Mouse (Mus musculus): Measurements from ENCODE around the gene Mtmr4.

Gene Mtmr4

DNA sequence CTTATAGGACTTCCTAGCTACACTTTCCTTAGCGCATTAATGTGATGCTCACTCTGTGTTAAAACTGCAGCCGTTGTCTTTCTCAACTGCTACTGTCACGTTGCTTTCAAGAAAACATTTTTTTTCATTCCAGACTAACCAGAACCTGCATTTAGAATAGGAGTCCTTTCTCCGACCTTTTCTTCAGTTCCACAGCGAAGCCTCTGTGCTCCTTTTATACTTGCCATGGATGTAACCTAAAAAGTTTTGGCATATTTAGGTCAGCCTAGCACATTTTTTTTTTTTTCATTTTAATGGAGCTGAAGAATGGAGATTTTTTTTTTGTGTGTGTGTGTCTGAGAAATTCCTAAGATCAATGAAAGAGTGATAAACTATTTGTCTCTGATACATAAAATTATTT is 23.6 kb downstream of the Mtmr4 start:
- no peak for DNase-seq (ENCODE audit: low spot score)

GRCm38 (mm10) chr11:87615952-87616351 is 24.0 kb downstream of the Mtmr4 start:
- DNase-seq (ENCODE audit: low spot score), result no peak

DNA sequence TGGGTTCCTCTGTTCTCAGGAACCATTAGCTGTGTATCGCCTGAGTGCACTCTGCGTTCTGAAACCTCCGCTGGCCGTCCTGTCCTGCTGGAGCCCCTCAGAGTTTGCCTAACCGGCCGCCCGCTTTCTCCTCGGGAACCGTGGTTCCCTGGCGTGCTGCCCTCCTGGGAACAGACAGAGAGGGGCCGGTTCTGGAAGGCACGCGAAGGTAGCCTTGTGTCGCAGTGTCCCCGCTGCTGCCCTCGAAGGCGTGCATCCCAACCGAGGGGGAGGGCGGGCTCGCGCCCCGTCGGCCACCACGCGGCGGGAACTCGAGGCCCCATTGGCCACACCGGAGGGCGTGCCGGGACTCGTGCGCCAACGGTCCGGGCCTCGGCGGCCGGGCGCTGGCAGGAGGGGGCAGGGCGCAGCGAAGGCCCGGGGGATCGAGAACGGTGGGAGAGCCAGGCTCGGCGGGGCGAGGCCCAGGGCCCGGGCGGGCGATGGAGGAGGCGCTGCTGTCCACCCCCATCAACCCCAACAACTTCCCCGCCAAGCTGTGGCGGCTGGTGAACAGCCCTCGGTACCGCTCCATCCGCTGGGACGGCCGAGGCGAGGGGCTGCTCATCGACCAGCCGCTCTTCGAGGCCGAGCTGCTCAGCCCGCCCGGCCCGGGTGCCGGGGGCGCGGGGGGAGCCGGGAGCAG is 25.0 kb downstream of the Mtmr4 start, which contains the start of gene Hsf5:
Gene Hsf5 (plus strand): TSS at position 375 of the 685 bp plus-strand sequence.
- DNase-seq (ENCODE audit: low spot score), result no peak

- no peak for DNase-seq (ENCODE audit: low spot score)
Observed at GRCm38 (mm10) chr11:87617606-87618005, 25.6 kb downstream of the Mtmr4 start.

DNA sequence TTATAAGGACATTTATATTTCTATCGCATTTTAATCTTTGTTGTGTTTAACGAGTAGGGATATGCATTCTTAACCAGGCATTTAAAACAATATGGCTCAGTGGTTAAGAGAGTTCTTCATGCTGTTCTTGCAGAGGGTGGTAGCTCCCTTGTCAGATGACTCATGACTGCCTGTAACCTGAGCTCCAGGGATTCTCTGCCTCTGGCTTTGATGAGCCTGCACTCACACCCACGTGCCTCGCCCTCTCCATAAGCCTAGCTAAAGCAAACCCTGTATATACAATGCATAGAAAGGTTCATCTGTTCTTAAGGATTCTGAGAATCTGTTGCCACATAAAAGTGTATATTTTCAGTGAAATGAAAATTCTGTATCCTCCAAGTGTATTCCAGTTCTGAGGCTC is 31.2 kb downstream of the Mtmr4 start:
- no peak for DNase-seq (ENCODE audit: low spot score)

DNA sequence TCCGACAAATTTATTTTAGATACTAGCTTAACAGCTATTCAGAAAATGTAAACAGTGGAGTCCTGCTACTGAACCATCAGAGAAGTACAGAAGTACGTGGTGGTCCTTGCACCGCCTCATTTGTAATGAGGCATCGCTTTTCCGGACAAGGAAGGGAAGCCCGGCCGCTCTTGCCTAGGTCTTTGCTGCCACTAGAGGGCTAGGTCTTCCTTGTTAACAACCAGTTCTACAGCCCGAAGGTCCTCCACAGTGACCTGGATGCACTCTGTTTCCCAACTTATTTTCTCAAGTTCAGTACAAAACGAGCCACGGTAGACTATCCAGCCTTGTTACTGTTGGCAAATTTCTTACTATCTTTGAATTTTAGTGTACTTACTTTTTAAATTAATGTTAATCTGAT is 37.9 kb downstream of the Mtmr4 start:
- DNase-seq (ENCODE audit: low spot score), result peak; percentile 17

GRCm38 (mm10) chr11:87638793-87639192 is 46.8 kb downstream of the Mtmr4 start:
- DNase-seq (ENCODE audit: low spot score), result no peak

DNA sequence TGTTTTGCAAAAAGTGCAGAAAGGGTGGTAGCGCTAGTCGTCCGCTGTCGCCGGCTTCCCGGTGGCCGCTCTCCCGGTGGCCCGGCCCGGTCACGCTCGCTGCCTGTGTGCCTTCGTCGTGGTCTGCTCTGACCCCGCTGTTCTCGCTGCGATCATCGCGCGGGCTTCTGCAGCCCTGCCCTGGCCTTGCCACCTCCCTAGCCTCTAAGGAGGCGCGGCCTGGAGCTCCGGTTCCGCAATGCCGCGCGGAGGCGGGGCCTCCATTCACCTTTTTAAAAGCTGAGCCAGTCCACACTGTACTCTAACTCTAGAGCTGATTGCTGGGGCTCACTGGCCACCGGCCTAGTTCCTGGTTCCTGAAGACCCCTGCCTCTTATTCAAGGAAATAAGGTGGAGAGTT is 47.2 kb downstream of the Mtmr4 start:
- peak; percentile 78 for DNase-seq (ENCODE audit: low spot score)

DNA sequence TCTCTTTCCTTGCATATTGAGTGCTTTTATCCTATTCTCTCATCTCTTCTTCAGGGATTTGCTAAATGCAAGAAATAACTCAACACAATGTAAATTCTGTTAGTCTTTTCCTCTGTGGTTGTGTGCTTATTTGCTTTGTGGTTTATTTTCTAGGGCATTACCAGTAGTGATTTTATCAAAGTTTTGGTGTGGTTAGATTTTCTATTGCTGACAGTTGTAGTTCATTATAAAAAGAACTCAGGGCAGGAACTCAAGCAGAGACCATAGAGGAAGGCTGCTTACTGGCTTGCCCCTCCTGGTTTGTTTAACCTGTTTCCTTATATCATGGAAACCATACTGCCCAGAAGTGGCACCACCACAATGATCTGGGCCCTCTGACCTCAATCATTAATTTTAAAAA is 50.9 kb downstream of the Mtmr4 start:
- DNase-seq (ENCODE audit: low spot score), result no peak

GRCm38 (mm10) chr11:87654693-87655092 is 62.7 kb downstream of the Mtmr4 start:
- DNase-seq (ENCODE audit: low spot score), result no peak

DNA sequence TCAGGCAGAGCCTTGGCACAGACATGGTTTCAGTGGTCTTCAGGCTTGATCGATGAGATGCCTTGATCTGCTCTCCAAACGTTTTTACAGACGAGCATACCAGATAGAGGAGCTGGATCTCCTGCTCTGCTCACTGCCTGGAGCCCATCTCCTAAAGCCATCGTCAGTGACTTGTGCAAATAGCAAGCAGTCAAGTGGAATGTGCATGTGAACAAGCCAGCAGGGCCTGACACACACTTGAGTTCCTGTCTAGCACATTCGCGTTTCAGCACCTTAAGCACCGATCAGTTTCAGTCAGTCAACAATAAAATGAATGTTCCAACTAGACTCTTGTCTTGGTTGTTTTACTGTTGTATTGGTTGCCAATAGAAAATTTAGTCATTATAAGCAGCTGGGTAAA is 67.3 kb downstream of the Mtmr4 start:
- DNase-seq (ENCODE audit: low spot score), result no peak

DNA sequence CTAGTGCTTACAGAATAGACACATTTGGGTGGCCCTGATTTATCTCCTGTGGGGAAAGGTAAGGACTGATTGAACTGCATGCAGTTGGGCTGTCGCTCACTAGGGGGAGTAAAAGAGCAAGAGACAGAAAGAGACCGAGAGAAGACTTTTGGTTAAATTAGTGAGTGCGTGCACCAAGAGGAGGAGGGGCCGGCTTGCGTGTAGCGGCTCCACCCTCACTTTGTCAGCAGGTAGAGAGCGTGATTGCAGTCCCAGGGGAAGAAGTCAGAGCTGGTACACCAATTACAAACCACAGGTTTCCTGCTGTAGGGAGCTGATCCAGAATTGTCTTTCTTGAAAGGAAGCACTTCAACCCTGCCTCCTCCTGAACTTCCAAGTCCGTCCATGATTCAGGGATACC is 70.4 kb downstream of the Mtmr4 start, which contains the start of gene Rnf43:
Gene Rnf43 (plus strand): TSS at position 316 of the 400 bp plus-strand sequence.
- peak; percentile 84 for DNase-seq (ENCODE audit: low spot score)

GRCm38 (mm10) chr11:87662822-87663221 is 70.9 kb downstream of the Mtmr4 start:
- DNase-seq (ENCODE audit: low spot score), result no peak

DNA sequence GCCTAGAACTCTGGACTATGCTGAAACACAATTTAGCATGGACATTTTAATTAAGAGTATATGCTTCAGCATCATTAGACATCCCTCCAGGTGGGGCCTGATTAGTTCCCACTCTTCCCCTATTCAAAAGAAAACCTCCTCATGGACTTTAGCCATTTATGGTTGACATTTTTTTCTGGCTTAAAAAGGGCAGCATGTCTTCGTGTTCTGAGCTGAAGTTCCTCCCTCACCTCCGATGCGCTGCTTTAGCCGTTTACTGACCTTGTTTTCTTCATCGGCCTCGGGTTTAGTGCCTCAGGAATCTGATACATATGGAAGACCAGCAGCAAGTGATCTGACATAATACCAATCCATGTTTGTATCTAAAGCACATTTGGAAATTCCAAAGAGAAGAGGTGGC is 72.0 kb downstream of the Mtmr4 start:
- DNase-seq (ENCODE audit: low spot score), result no peak

- DNase-seq (ENCODE audit: low spot score), result no peak
Observed at GRCm38 (mm10) chr11:87664521-87664920, 72.6 kb downstream of the Mtmr4 start.

- no peak for DNase-seq (ENCODE audit: low spot score)
Observed at GRCm38 (mm10) chr11:87665224-87665623, 73.3 kb downstream of the Mtmr4 start.

DNA sequence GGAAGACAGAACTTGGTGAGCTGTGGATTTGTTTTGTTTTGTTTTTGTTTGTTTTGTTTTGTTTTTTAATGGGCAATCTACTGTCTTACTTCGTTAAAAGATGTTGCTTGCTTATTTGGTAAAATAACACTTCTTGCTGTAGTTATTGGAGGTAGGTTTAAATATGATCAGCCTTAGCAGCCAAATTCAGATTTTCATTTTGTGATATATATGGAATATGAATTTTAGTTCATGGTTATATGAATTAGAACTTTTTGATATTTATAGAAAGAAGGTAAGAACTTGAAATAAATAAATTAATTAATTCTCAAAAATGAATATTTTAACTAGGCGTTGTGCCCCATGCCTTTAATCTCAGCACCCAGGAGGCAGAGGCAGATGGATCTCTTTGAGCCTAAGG is 73.7 kb downstream of the Mtmr4 start:
- DNase-seq (ENCODE audit: low spot score), result no peak
